Comparison of ENCODE assay signal across 9 mouse cellular contexts in the genomic region with DNA sequence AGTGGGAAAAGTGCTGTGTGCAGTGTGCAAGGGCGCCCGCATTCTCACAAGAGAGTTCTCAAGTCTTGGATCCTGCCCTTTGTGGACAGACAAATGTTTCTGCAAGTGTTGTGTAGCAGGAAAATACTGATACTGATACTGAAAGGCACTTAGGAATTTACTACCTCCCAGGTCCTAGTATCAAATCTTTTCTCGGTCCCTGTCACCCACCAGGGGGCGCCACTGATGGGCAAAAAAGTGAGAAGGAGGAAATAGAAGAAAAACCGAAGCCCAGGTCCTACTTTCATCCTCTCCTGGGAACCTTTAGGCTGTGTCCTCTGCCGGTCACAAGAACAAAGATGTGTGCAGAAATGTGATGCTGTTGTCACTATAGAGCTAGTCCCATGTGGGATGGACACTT. TPM values are rescaled to one million over a fixed set of nuclear protein-coding genes. Genes with fewer than 3 reads are reported as not detected.
DNase-seq lines count a peak whose midpoint lies in the region; ATAC-seq and TF ChIP-seq lines count a peak whose summit lies in the region.
"Had no signal": no experiment of that assay in that cellular context is flagged by ENCODE, and none has a peak within 500 bp of the region (broad histone marks: within the 10 kb centered on the region; RNA-seq: fewer than 3 reads in every experiment).

No protein-coding gene starts in this region.

- H3K9ac ChIP-seq in intestine, embryonic 14.5 days (ENCODE audit: low read length) = no peak overlapping the region
- no peak overlapping the region for H3K9ac ChIP-seq in intestine, embryonic 16.5 days (ENCODE audit: low read depth, low read length)
- no peak overlapping the region for H3K9ac ChIP-seq in ES-E14 (ENCODE audit: insufficient read depth, low read depth, low read length, poor library complexity, severe bottlenecking)
- H3K9ac ChIP-seq in liver, embryonic 11.5 days (ENCODE audit: low read depth, low read length) = no peak overlapping the region

- no peaks in the 10 kb centered on the region for H3K27me3 ChIP-seq in intestine, embryonic 14.5 days (replicated peaks; ENCODE audit: control insufficient read depth, insufficient read depth, low read length)
- no peaks in the 10 kb centered on the region for H3K27me3 ChIP-seq in intestine, embryonic 16.5 days (replicated peaks; ENCODE audit: control insufficient read depth, insufficient read depth, low read length)
- H3K27me3 ChIP-seq in liver, embryonic 11.5 days (replicated peaks; ENCODE audit: control insufficient read depth, insufficient read depth, low read length) = no peaks in the 10 kb centered on the region
- H3K27me3 ChIP-seq in small intestine, adult 2 months (ENCODE audit: control insufficient read depth, insufficient read depth, low read length) = no peaks in the 10 kb centered on the region

- no peak overlapping the region for H3K27ac ChIP-seq in intestine, embryonic 14.5 days (ENCODE audit: low read depth)
- no peak overlapping the region for H3K27ac ChIP-seq in intestine, embryonic 16.5 days (ENCODE audit: low read length)
- H3K27ac ChIP-seq in ES-E14 (ENCODE audit: insufficient read depth, low read depth, low read length, poor library complexity, severe bottlenecking) = no peak overlapping the region
- no peak overlapping the region for H3K27ac ChIP-seq in liver, embryonic 11.5 days (ENCODE audit: low read depth, low read length)
- H3K27ac ChIP-seq in small intestine, adult 2 months (ENCODE audit: insufficient read depth, low read depth, low read length) = no peak overlapping the region

- H3K4me3 ChIP-seq in intestine, embryonic 14.5 days (ENCODE audit: low read depth, low read length) = no peak overlapping the region
- no peak overlapping the region for H3K4me3 ChIP-seq in intestine, embryonic 16.5 days (ENCODE audit: low read length)
- no peak overlapping the region for H3K4me3 ChIP-seq in ES-E14 (ENCODE audit: insufficient read depth in 1 of 2, low read depth in 1 of 2, low read length in 2 of 2, poor library complexity in 1 of 2, severe bottlenecking in 1 of 2)
- H3K4me3 ChIP-seq in liver, embryonic 11.5 days (ENCODE audit: low read depth, low read length) = no peak overlapping the region
- H3K4me3 ChIP-seq in small intestine, adult 2 months (ENCODE audit: low read depth, low read length) = no peak overlapping the region

- no peaks in the 10 kb centered on the region for H3K36me3 ChIP-seq in intestine, embryonic 14.5 days (ENCODE audit: control insufficient read depth, insufficient read depth, low read length)
- H3K36me3 ChIP-seq in intestine, embryonic 16.5 days (ENCODE audit: control insufficient read depth, insufficient read depth, low read length) = no peaks in the 10 kb centered on the region
- no peaks in the 10 kb centered on the region for H3K36me3 ChIP-seq in ES-E14 (ENCODE audit: control insufficient read depth, insufficient read depth, low read length, poor library complexity, severe bottlenecking)
- H3K36me3 ChIP-seq in liver, embryonic 11.5 days (ENCODE audit: control insufficient read depth, insufficient read depth, low read length) = no peaks in the 10 kb centered on the region
- no peaks in the 10 kb centered on the region for H3K36me3 ChIP-seq in small intestine, adult 2 months (ENCODE audit: control insufficient read depth, insufficient read depth, low read length)

- H3K4me2 ChIP-seq in intestine, embryonic 14.5 days (ENCODE audit: low read length) = no peak overlapping the region
- no peak overlapping the region for H3K4me2 ChIP-seq in intestine, embryonic 16.5 days (ENCODE audit: low read depth, low read length)
- H3K4me2 ChIP-seq in liver, embryonic 11.5 days = no peak overlapping the region

- in situ Hi-C loops in ES-E14 (cut with MboI; ENCODE audit: low sequenced_read_pairs in 2 of 2, unreplicated experiment in 2 of 2) = no loop called here

- WGBS in intestine, embryonic 14.5 days = 56% methylated on average over 6 of the region's 6 CpGs
- WGBS in intestine, embryonic 16.5 days = 48% methylated on average over 6 of the region's 6 CpGs
- WGBS in liver, embryonic 11.5 days = 41% methylated on average over 6 of the region's 6 CpGs
- 36% methylated on average over 6 of the region's 6 CpGs for WGBS in small intestine, adult 2 months

- TF ChIP-seq CTCF in small intestine, adult 2 months (IDR thresholded peaks at IDR 0.05; ENCODE audit: extremely low read depth, insufficient read length, insufficient replicate concordance, low read depth, low read length) = peak; percentile 82; the same call in 1 of the 2 replicates

- H3K4me1 ChIP-seq in intestine, embryonic 14.5 days (replicated peaks; ENCODE audit: control insufficient read depth, insufficient read depth, low read length) = no peaks in the 10 kb centered on the region
- H3K4me1 ChIP-seq in intestine, embryonic 16.5 days (ENCODE audit: control insufficient read depth, insufficient read depth, low read length) = 0 out of 2 replicates have a peak, but pooled peaks cover 2% of the 10 kb centered on the region
- H3K4me1 ChIP-seq in ES-E14 (ENCODE audit: control insufficient read depth in 2 of 2, insufficient read depth in 2 of 2, low read length in 2 of 2, poor library complexity in 1 of 2) = no peaks in the 10 kb centered on the region
- H3K4me1 ChIP-seq in liver, embryonic 11.5 days (replicated peaks; ENCODE audit: control insufficient read depth, insufficient read depth, low read length) = no peaks in the 10 kb centered on the region
- H3K4me1 ChIP-seq in small intestine, adult 2 months (ENCODE audit: control insufficient read depth, insufficient read depth, insufficient read length, low read length) = peaks cover 10% of the 10 kb centered on the region; the same call in 1 of the 2 replicates

- no peak for ATAC-seq in intestine, embryonic 14.5 days (replicated peaks; ENCODE audit: low FRiP score, low TSS enrichment, low read depth)
- no peak for ATAC-seq in intestine, embryonic 16.5 days
- no peak for ATAC-seq in liver, embryonic 11.5 days (replicated peaks; ENCODE audit: low FRiP score)
- no peak for ATAC-seq in erythroblast, adult 5-6 weeks (replicated peaks; ENCODE audit: low FRiP score, poor library complexity, severe bottlenecking)

- no peak for TF ChIP-seq POLR2A in small intestine, adult 2 months (IDR thresholded peaks at IDR 0.05; ENCODE audit: low read depth, low read length)

- DNase-seq in intestine, embryonic 14.5 days (ENCODE audit: low spot score) = peak; percentile 77
- peak; percentile 59 for DNase-seq in ES-E14 (ENCODE audit: low read depth, low spot score)
- DNase-seq in c-Kit-positive CD71-positive TER-119-negative erythroid progenitor cells, embryonic 14.5 days (ENCODE audit: low read depth) = peak; percentile 56
- peak; percentile 34 to 58 for DNase-seq in gastrocnemius, postnatal 4 days (ENCODE audit: low spot score in 2 of 2)
- peak; percentile 53 for DNase-seq in liver, embryonic 11.5 days (ENCODE audit: low spot score)

- no peaks in the 10 kb centered on the region; the same call in 1 of the 2 replicates for H3K9me3 ChIP-seq in intestine, embryonic 14.5 days (ENCODE audit: control insufficient read depth, low read length)
- H3K9me3 ChIP-seq in intestine, embryonic 16.5 days (ENCODE audit: control insufficient read depth, low read length) = no peaks in the 10 kb centered on the region
- no peaks in the 10 kb centered on the region for H3K9me3 ChIP-seq in ES-E14 (ENCODE audit: control insufficient read depth, insufficient read depth, low read depth, low read length)
- no peaks in the 10 kb centered on the region for H3K9me3 ChIP-seq in liver, embryonic 11.5 days (ENCODE audit: control insufficient read depth, low read length)

TF ChIP-seq in ES-E14, 5 proteins besides CTCF, POLR2A, EP300 and RAD21:
- TF ChIP-seq HCFC1 (IDR thresholded peaks at IDR 0.05; ENCODE audit: borderline replicate concordance, insufficient read depth, low read length) (no peak), CHD2 (IDR thresholded peaks at IDR 0.05; ENCODE audit: low read depth, low read length) (no peak), MAFK (IDR thresholded peaks at IDR 0.05; ENCODE audit: insufficient read depth, low read depth, low read length) (no peak), ZNF384 (IDR thresholded peaks at IDR 0.05; ENCODE audit: low read depth, low read length) (no peak)

RNA-seq across cellular contexts. Expression of gene Tm9sf2, which starts 27.4 kb away (rescaled TPM):
- polyA plus RNA-seq in intestine, embryonic 14.5 days (2014; fragmentation: Nextera tagmentation; extraction: Ambion mirVana) = 191 and 195 TPM in 2 replicates
- 293 and 308 TPM in 2 replicates for polyA plus RNA-seq in intestine, embryonic 16.5 days (2015; fragmentation: Nextera tagmentation; extraction: Ambion mirVana)
- total RNA-seq in ES-E14 (2012; rRNA removed) = 84.1 and 128 TPM in 2 replicates
- total RNA-seq in gastrocnemius, postnatal 4 days (2021) = 10 to 100 TPM; 76.2 to 79.7 TPM
- 120 and 138 TPM in 2 replicates for polyA plus RNA-seq in liver, embryonic 11.5 days (2014; fragmentation: Nextera tagmentation; extraction: Ambion mirVana)
- 565 and 678 TPM in 2 replicates for polyA plus RNA-seq in small intestine, adult 2 months (2012; rRNA removed)
- total RNA-seq in erythroblast, adult 5-6 weeks (2015; ENCODE audit: low replicate concordance) = 26.7 and 34.9 TPM in 2 replicates
- 28.7 and 35.7 TPM in 2 replicates for total RNA-seq in erythroblast, adult 5-6 weeks (2017; ENCODE audit: low replicate concordance)

RNA-seq across cellular contexts. Expression of gene Timm8a2, which starts 45.0 kb away (rescaled TPM):
- not detected in 2 replicates for polyA plus RNA-seq in intestine, embryonic 14.5 days (2014; fragmentation: Nextera tagmentation; extraction: Ambion mirVana)
- not detected in 2 replicates for polyA plus RNA-seq in intestine, embryonic 16.5 days (2015; fragmentation: Nextera tagmentation; extraction: Ambion mirVana)
- total RNA-seq in ES-E14 (2012; rRNA removed) = 2.6 and 3.2 TPM in 2 replicates
- total RNA-seq in gastrocnemius, postnatal 4 days (2021) = not detected
- polyA plus RNA-seq in liver, embryonic 11.5 days (2014; fragmentation: Nextera tagmentation; extraction: Ambion mirVana) = not detected in 2 replicates
- polyA plus RNA-seq in small intestine, adult 2 months (2012; rRNA removed) = not detected in 2 replicates
- total RNA-seq in erythroblast, adult 5-6 weeks (2015; ENCODE audit: low replicate concordance) = not detected in 2 replicates
- not detected in 2 replicates for total RNA-seq in erythroblast, adult 5-6 weeks (2017; ENCODE audit: low replicate concordance)
- polyA plus RNA-seq: embryonic facial prominence, embryonic 14.5 days had no signal
